Comparison of ENCODE assay signal across 11 mouse cellular contexts in the genomic region with DNA sequence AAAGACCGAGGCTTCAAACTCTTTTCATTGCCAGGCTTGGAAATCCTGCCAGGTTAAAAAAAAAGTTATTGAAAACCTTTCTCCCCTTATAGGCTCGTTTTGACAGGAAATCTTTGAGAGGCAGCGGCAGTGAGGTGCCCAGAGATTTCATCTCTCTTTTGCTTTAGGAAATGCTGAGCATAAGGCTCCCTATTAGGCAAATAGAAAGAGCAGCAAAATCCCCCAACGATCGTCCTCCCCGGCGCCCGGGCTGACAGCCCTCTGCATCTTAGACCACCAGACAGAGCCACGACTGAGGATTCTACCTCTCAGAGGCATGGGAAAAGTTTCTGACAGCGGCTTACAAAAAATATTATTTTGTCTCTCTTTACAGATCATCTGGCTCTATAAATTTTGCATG.
DNase-seq lines count a peak whose midpoint lies in the region; ATAC-seq and TF ChIP-seq lines count a peak whose summit lies in the region.
"Had no signal": no experiment of that assay in that cellular context is flagged by ENCODE, and none has a peak within 500 bp of the region (broad histone marks: within the 10 kb centered on the region; RNA-seq: fewer than 3 reads in every experiment).

No protein-coding gene starts in this region.

- no peaks in the 10 kb centered on the region for H3K9me3 ChIP-seq in lung, embryonic 16.5 days (ENCODE audit: control insufficient read depth, low read length)
- H3K9me3 ChIP-seq in intestine, embryonic 14.5 days (ENCODE audit: control insufficient read depth, low read length) = no peaks in the 10 kb centered on the region
- no peaks in the 10 kb centered on the region for H3K9me3 ChIP-seq in stomach, embryonic 15.5 days
- H3K9me3 ChIP-seq: heart, embryonic 10.5 days had no signal

- H3K4me1 ChIP-seq in lung, embryonic 16.5 days (replicated peaks; ENCODE audit: control insufficient read depth, insufficient read depth, low read length) = no peaks in the 10 kb centered on the region
- peaks cover 2% of the 10 kb centered on the region for H3K4me1 ChIP-seq in intestine, embryonic 14.5 days (replicated peaks; ENCODE audit: control insufficient read depth, insufficient read depth, low read length)
- H3K4me1 ChIP-seq in stomach, embryonic 15.5 days = no peaks in the 10 kb centered on the region
- H3K4me1 ChIP-seq: heart, embryonic 10.5 days had no signal

- intact Hi-C loops in gastrocnemius, adult 2 months (cut with DNase I) = no loop called here
- intact Hi-C loops in gastrocnemius, postnatal 14 days (cut with DNase I; ENCODE audit: low total_unique reads) = no loop called here

- 30% methylated on average over 10 of the region's 10 CpGs for WGBS in lung, embryonic 16.5 days
- 19% methylated on average over 10 of the region's 10 CpGs for WGBS in intestine, embryonic 14.5 days
- 32% methylated on average over 10 of the region's 10 CpGs for WGBS in stomach, embryonic 15.5 days

- H3K27ac ChIP-seq in gastrocnemius, adult 2 months = no peak overlapping the region
- H3K27ac ChIP-seq in lung, embryonic 16.5 days (ENCODE audit: low read length) = no peak overlapping the region
- H3K27ac ChIP-seq in intestine, embryonic 14.5 days (ENCODE audit: low read depth) = no peak overlapping the region
- no peak overlapping the region for H3K27ac ChIP-seq in stomach, embryonic 15.5 days
- H3K27ac ChIP-seq: heart, embryonic 10.5 days had no signal

- no peaks in the 10 kb centered on the region for H3K27me3 ChIP-seq in lung, embryonic 16.5 days (ENCODE audit: control insufficient read depth, insufficient read depth, low read depth, low read length)
- no peaks in the 10 kb centered on the region for H3K27me3 ChIP-seq in intestine, embryonic 14.5 days (replicated peaks; ENCODE audit: control insufficient read depth, insufficient read depth, low read length)
- H3K27me3 ChIP-seq in stomach, embryonic 15.5 days (replicated peaks) = no peaks in the 10 kb centered on the region

- peak overlapping the region; percentile 58 for H3K4me3 ChIP-seq in gastrocnemius, adult 2 months
- peak overlapping the region; percentile 37 for H3K4me3 ChIP-seq in lung, embryonic 16.5 days (ENCODE audit: low read length)
- no peak overlapping the region for H3K4me3 ChIP-seq in intestine, embryonic 14.5 days (ENCODE audit: low read depth, low read length)
- no peak overlapping the region; the same call in 1 of the 2 replicates for H3K4me3 ChIP-seq in stomach, embryonic 15.5 days (replicated peaks)
- H3K4me3 ChIP-seq: heart, embryonic 10.5 days had no signal

- ATAC-seq in lung, embryonic 16.5 days (ENCODE audit: low read depth) = no peak
- ATAC-seq in intestine, embryonic 14.5 days (replicated peaks; ENCODE audit: low FRiP score, low TSS enrichment, low read depth) = no peak
- no peak for ATAC-seq in stomach, embryonic 15.5 days (ENCODE audit: insufficient read depth, low FRiP score, low read depth)
- ATAC-seq in erythroblast, adult 5-6 weeks (replicated peaks; ENCODE audit: low FRiP score, poor library complexity, severe bottlenecking) = no peak
- ATAC-seq in inflammation-experienced regulatory T-cells, adult 6 months = no peak

- no peak overlapping the region; the same call in 1 of the 2 replicates for H3K9ac ChIP-seq in lung, embryonic 16.5 days (ENCODE audit: low read length)
- no peak overlapping the region for H3K9ac ChIP-seq in intestine, embryonic 14.5 days (ENCODE audit: low read length)
- no peak overlapping the region for H3K9ac ChIP-seq in stomach, embryonic 15.5 days

- H3K36me3 ChIP-seq in lung, embryonic 16.5 days (ENCODE audit: control insufficient read depth, insufficient read depth, low read length) = no peaks in the 10 kb centered on the region
- no peaks in the 10 kb centered on the region for H3K36me3 ChIP-seq in intestine, embryonic 14.5 days (ENCODE audit: control insufficient read depth, insufficient read depth, low read length)
- H3K36me3 ChIP-seq in stomach, embryonic 15.5 days = no peaks in the 10 kb centered on the region
- H3K36me3 ChIP-seq: heart, embryonic 10.5 days had no signal

- H3K4me2 ChIP-seq in lung, embryonic 16.5 days (ENCODE audit: low read depth, low read length) = peak overlapping the region; percentile 59
- peak overlapping the region; percentile 41 for H3K4me2 ChIP-seq in intestine, embryonic 14.5 days (ENCODE audit: low read length)
- peak overlapping the region; percentile 48 for H3K4me2 ChIP-seq in stomach, embryonic 15.5 days

- DNase-seq in gastrocnemius, adult 2 months = no peak
- no peak for DNase-seq in gastrocnemius, postnatal 14 days
- no peak for DNase-seq in lung, postnatal 10 days
- DNase-seq in intestine, embryonic 14.5 days (ENCODE audit: low spot score) = no peak
- DNase-seq: layer of hippocampus, adult 9-11 months; lung, adult 2 months had no signal

- no peak for TF ChIP-seq CTCF in gastrocnemius, adult 2 months (IDR thresholded peaks at IDR 0.05)

Comparison
In these comparisons a context has a peak if more than half of its experiments do, and no peak if none do; other contexts are left out.
1. H3K4me3 ChIP-seq: peak in gastrocnemius, adult 2 months (single experiment) and lung, embryonic 16.5 days (single experiment); none in intestine, embryonic 14.5 days (single experiment) and stomach, embryonic 15.5 days (single experiment).
2. Peak in every context shown above with its lines, with median percentiles within 50 percentile points of each other: H3K4me2 ChIP-seq.